Mouse (Mus musculus): ENCODE measurements around the gene Gm49355. TPM values are rescaled to one million over a fixed set of nuclear protein-coding genes. Genes with fewer than 3 reads are reported as not detected.

Gm49355 gene
- polyA plus RNA-seq, 1 experiment: not detected

- no peak overlapping the region for H3K4me3 ChIP-seq (ENCODE audit: insufficient read depth, poor library complexity, severe bottlenecking)
- H3K79me2 ChIP-seq (ENCODE audit: control insufficient read depth, insufficient read depth): no peaks in the 10 kb centered on the region
- no peaks in the 10 kb centered on the region for H3K27me3 ChIP-seq (ENCODE audit: control insufficient read depth, insufficient read depth, insufficient read length)
- TF ChIP-seq MYOG (IDR thresholded peaks at IDR 0.05; ENCODE audit: control insufficient read depth, extremely low read depth, insufficient read length): no peak
- no peak for TF ChIP-seq MAX (IDR thresholded peaks at IDR 0.05)
- TF ChIP-seq MYOD1 (IDR thresholded peaks at IDR 0.05; ENCODE audit: control insufficient read depth, insufficient read length, low read depth): no peak
- TF ChIP-seq CEBPB (IDR thresholded peaks at IDR 0.05; ENCODE audit: low read depth): no peak
- no peak for TF ChIP-seq CTCF (IDR thresholded peaks at IDR 0.05; ENCODE audit: control insufficient read depth, insufficient read depth, insufficient read length)
- no peak for TF ChIP-seq FOSL1 (IDR thresholded peaks at IDR 0.05; ENCODE audit: insufficient read depth, low read length, poor library complexity, severe bottlenecking)
- no peak for TF ChIP-seq USF1 (IDR thresholded peaks at IDR 0.05; ENCODE audit: low read depth)
- H3ac ChIP-seq (ENCODE audit: control insufficient read depth, insufficient read length, low read depth): no peak overlapping the region
- peaks cover 16% of the 10 kb centered on the region for H3K36me3 ChIP-seq (ENCODE audit: control insufficient read depth, insufficient read depth)
- no peaks in the 10 kb centered on the region for H3K79me3 ChIP-seq (ENCODE audit: low read depth)
These were observed 15.4 kb downstream of the Gm49355 start for GRCm38 (mm10) chr14:12299171-12299570.

GRCm38 (mm10) chr14:12299654-12300053 is 15.9 kb downstream of the Gm49355 start:
- no peaks in the 10 kb centered on the region for H3K79me2 ChIP-seq (ENCODE audit: control insufficient read depth, insufficient read depth)
- H3ac ChIP-seq (ENCODE audit: control insufficient read depth, insufficient read length, low read depth): no peak overlapping the region
- no peaks in the 10 kb centered on the region for H3K79me3 ChIP-seq (ENCODE audit: low read depth)
- H3K4me3 ChIP-seq (ENCODE audit: insufficient read depth, poor library complexity, severe bottlenecking): no peak overlapping the region
- H3K36me3 ChIP-seq (ENCODE audit: control insufficient read depth, insufficient read depth): peaks cover 16% of the 10 kb centered on the region
- no peak for TF ChIP-seq MYOG (IDR thresholded peaks at IDR 0.05; ENCODE audit: control insufficient read depth, extremely low read depth, insufficient read length)
- no peak for TF ChIP-seq MYOD1 (IDR thresholded peaks at IDR 0.05; ENCODE audit: control insufficient read depth, insufficient read length, low read depth)
- TF ChIP-seq CTCF (IDR thresholded peaks at IDR 0.05; ENCODE audit: control insufficient read depth, insufficient read depth, insufficient read length): no peak
- TF ChIP-seq CEBPB (IDR thresholded peaks at IDR 0.05; ENCODE audit: low read depth): no peak
- no peak for TF ChIP-seq MAX (IDR thresholded peaks at IDR 0.05)
- TF ChIP-seq USF1 (IDR thresholded peaks at IDR 0.05; ENCODE audit: low read depth): no peak
- TF ChIP-seq FOSL1 (IDR thresholded peaks at IDR 0.05; ENCODE audit: insufficient read depth, low read length, poor library complexity, severe bottlenecking): no peak
- no peaks in the 10 kb centered on the region for H3K27me3 ChIP-seq (ENCODE audit: control insufficient read depth, insufficient read depth, insufficient read length)

- H3K79me3 ChIP-seq (ENCODE audit: low read depth): no peaks in the 10 kb centered on the region
- H3K79me2 ChIP-seq (ENCODE audit: control insufficient read depth, insufficient read depth): no peaks in the 10 kb centered on the region
- TF ChIP-seq MAX (IDR thresholded peaks at IDR 0.05) (no peak), CTCF (IDR thresholded peaks at IDR 0.05; ENCODE audit: control insufficient read depth, insufficient read depth, insufficient read length) (no peak), CEBPB (IDR thresholded peaks at IDR 0.05; ENCODE audit: low read depth) (no peak), FOSL1 (IDR thresholded peaks at IDR 0.05; ENCODE audit: insufficient read depth, low read length, poor library complexity, severe bottlenecking) (no peak), USF1 (IDR thresholded peaks at IDR 0.05; ENCODE audit: low read depth) (no peak), MYOD1 (IDR thresholded peaks at IDR 0.05; ENCODE audit: control insufficient read depth, insufficient read length, low read depth) (no peak), MYOG (IDR thresholded peaks at IDR 0.05; ENCODE audit: control insufficient read depth, extremely low read depth, insufficient read length) (no peak)
- no peaks in the 10 kb centered on the region for H3K27me3 ChIP-seq (ENCODE audit: control insufficient read depth, insufficient read depth, insufficient read length)
- peaks cover 16% of the 10 kb centered on the region for H3K36me3 ChIP-seq (ENCODE audit: control insufficient read depth, insufficient read depth)
- no peak overlapping the region for H3ac ChIP-seq (ENCODE audit: control insufficient read depth, insufficient read length, low read depth)
- H3K4me3 ChIP-seq (ENCODE audit: insufficient read depth, poor library complexity, severe bottlenecking): no peak overlapping the region
These were observed 16.5 kb downstream of the Gm49355 start for GRCm38 (mm10) chr14:12300275-12300674.

- Histone ChIP-seq H3K36me3 (ENCODE audit: control insufficient read depth, insufficient read depth) (peaks cover 16% of the 10 kb centered on the region), H3K4me3 (ENCODE audit: insufficient read depth, poor library complexity, severe bottlenecking) (no peak overlapping the region), H3K79me3 (ENCODE audit: low read depth) (no peaks in the 10 kb centered on the region), H3ac (ENCODE audit: control insufficient read depth, insufficient read length, low read depth) (no peak overlapping the region), H3K27me3 (ENCODE audit: control insufficient read depth, insufficient read depth, insufficient read length) (no peaks in the 10 kb centered on the region), H3K79me2 (ENCODE audit: control insufficient read depth, insufficient read depth) (no peaks in the 10 kb centered on the region)
- no peak for TF ChIP-seq FOSL1 (IDR thresholded peaks at IDR 0.05; ENCODE audit: insufficient read depth, low read length, poor library complexity, severe bottlenecking)
- TF ChIP-seq CTCF (IDR thresholded peaks at IDR 0.05; ENCODE audit: control insufficient read depth, insufficient read depth, insufficient read length): no peak
- TF ChIP-seq MYOD1 (IDR thresholded peaks at IDR 0.05; ENCODE audit: control insufficient read depth, insufficient read length, low read depth): no peak
- no peak for TF ChIP-seq USF1 (IDR thresholded peaks at IDR 0.05; ENCODE audit: low read depth)
- TF ChIP-seq MAX (IDR thresholded peaks at IDR 0.05): no peak
- no peak for TF ChIP-seq MYOG (IDR thresholded peaks at IDR 0.05; ENCODE audit: control insufficient read depth, extremely low read depth, insufficient read length)
- no peak for TF ChIP-seq CEBPB (IDR thresholded peaks at IDR 0.05; ENCODE audit: low read depth)
These were observed 16.9 kb downstream of the Gm49355 start for GRCm38 (mm10) chr14:12300677-12301076.

- no peaks in the 10 kb centered on the region for H3K79me2 ChIP-seq (ENCODE audit: control insufficient read depth, insufficient read depth)
- H3K36me3 ChIP-seq (ENCODE audit: control insufficient read depth, insufficient read depth): peaks cover 16% of the 10 kb centered on the region
- no peak for TF ChIP-seq MAX (IDR thresholded peaks at IDR 0.05)
- no peak for TF ChIP-seq MYOD1 (IDR thresholded peaks at IDR 0.05; ENCODE audit: control insufficient read depth, insufficient read length, low read depth)
- TF ChIP-seq CTCF (IDR thresholded peaks at IDR 0.05; ENCODE audit: control insufficient read depth, insufficient read depth, insufficient read length): no peak
- TF ChIP-seq USF1 (IDR thresholded peaks at IDR 0.05; ENCODE audit: low read depth): no peak
- TF ChIP-seq CEBPB (IDR thresholded peaks at IDR 0.05; ENCODE audit: low read depth): no peak
- no peak for TF ChIP-seq FOSL1 (IDR thresholded peaks at IDR 0.05; ENCODE audit: insufficient read depth, low read length, poor library complexity, severe bottlenecking)
- no peak overlapping the region for H3K4me3 ChIP-seq (ENCODE audit: insufficient read depth, poor library complexity, severe bottlenecking)
- no peaks in the 10 kb centered on the region for H3K79me3 ChIP-seq (ENCODE audit: low read depth)
- no peak overlapping the region for H3ac ChIP-seq (ENCODE audit: control insufficient read depth, insufficient read length, low read depth)
- H3K27me3 ChIP-seq (ENCODE audit: control insufficient read depth, insufficient read depth, insufficient read length): no peaks in the 10 kb centered on the region
These were observed 19.3 kb downstream of the Gm49355 start for GRCm38 (mm10) chr14:12303106-12303505.

GRCm38 (mm10) chr14:12333622-12334021 is 49.8 kb downstream of the Gm49355 start:
- TF ChIP-seq FOSL1 (IDR thresholded peaks at IDR 0.05; ENCODE audit: insufficient read depth, low read length, poor library complexity, severe bottlenecking) (no peak), MYOD1 (IDR thresholded peaks at IDR 0.05; ENCODE audit: control insufficient read depth, insufficient read length, low read depth) (no peak), MAX (IDR thresholded peaks at IDR 0.05) (no peak), CTCF (IDR thresholded peaks at IDR 0.05; ENCODE audit: control insufficient read depth, insufficient read depth, insufficient read length) (no peak), USF1 (IDR thresholded peaks at IDR 0.05; ENCODE audit: low read depth) (no peak), MYOG (IDR thresholded peaks at IDR 0.05; ENCODE audit: control insufficient read depth, extremely low read depth, insufficient read length) (no peak), CEBPB (IDR thresholded peaks at IDR 0.05; ENCODE audit: low read depth) (no peak)
- Histone ChIP-seq H3ac (ENCODE audit: control insufficient read depth, insufficient read length, low read depth) (no peak overlapping the region), H3K27me3 (ENCODE audit: control insufficient read depth, insufficient read depth, insufficient read length) (peaks cover 13% of the 10 kb centered on the region), H3K36me3 (ENCODE audit: control insufficient read depth, insufficient read depth) (no peaks in the 10 kb centered on the region), H3K79me3 (ENCODE audit: low read depth) (no peaks in the 10 kb centered on the region), H3K79me2 (ENCODE audit: control insufficient read depth, insufficient read depth) (no peaks in the 10 kb centered on the region), H3K4me3 (ENCODE audit: insufficient read depth, poor library complexity, severe bottlenecking) (no peak overlapping the region)

Data from C2C12 (cell line).